Mouse (Mus musculus) hindbrain, embryonic 11.5 days (tissue): Measurements from ENCODE around the gene Tnn. TPM values are rescaled to one million over a fixed set of nuclear protein-coding genes. Genes with fewer than 3 reads are reported as not detected.

ENCODE experiments used
- ATAC-seq: fragments of 200-750 bp; cut with Nextera tagmentation; 2 replicates; pipeline ENCODE4 v1.8.0; 2017; ENCODE audit warnings: mild to moderate bottlenecking, moderate TSS enrichment, moderate library complexity; ENCODE audit not compliant: low FRiP score
- DNase-seq: peaks from one replicate; pipeline ENCODE4 v3.0.0-alpha.2; 2015; ENCODE audit warnings: low spot score
- H3K27ac ChIP-seq: fragments of 300-500 bp; sonication (generic); 2 replicates; pipeline ENCODE4 v1.5.1; 2014; ENCODE audit warnings: mild to moderate bottlenecking, low read depth, low read length
- H3K27me3 ChIP-seq: fragments of 300-500 bp; sonication (generic); 2 replicates; pipeline ENCODE4 v1.6.1; 2014; ENCODE audit warnings: mild to moderate bottlenecking, low read length, moderate library complexity, mixed read lengths; ENCODE audit not compliant: control insufficient read depth, insufficient read depth
- H3K36me3 ChIP-seq: fragments of 300-500 bp; sonication (generic); 2 replicates; pipeline ENCODE4 v1.6.1; 2014; ENCODE audit warnings: mild to moderate bottlenecking, low read length, moderate library complexity, mixed read lengths; ENCODE audit not compliant: control insufficient read depth, insufficient read depth
- H3K4me1 ChIP-seq: fragments of 300-500 bp; sonication (generic); replicated peaks from 2 replicates; pipeline ENCODE4 v1.6.1; 2014; ENCODE audit warnings: low read length, mixed read lengths; ENCODE audit not compliant: control insufficient read depth, insufficient read depth
- H3K4me2 ChIP-seq: fragments of 300-500 bp; sonication (generic); replicated peaks from 2 replicates; pipeline ENCODE4 v1.6.1; 2014; ENCODE audit warnings: mild to moderate bottlenecking, low read depth, low read length
- H3K4me3 ChIP-seq: fragments of 300-500 bp; sonication (generic); 2 replicates; pipeline ENCODE4 v1.5.1; 2014; ENCODE audit warnings: low read depth, low read length
- H3K9ac ChIP-seq: fragments of 300-500 bp; sonication (generic); 2 replicates; pipeline ENCODE4 v1.6.1; 2014; ENCODE audit warnings: low read depth, low read length
- H3K9me3 ChIP-seq: fragments of 300-500 bp; sonication (generic); 2 replicates; pipeline ENCODE4 v1.6.1; 2016; ENCODE audit warnings: low read length; ENCODE audit not compliant: control insufficient read depth
- WGBS: fragments of 180-500 bp; shearing (Covaris S2); extraction: QIAGEN DNeasy Blood & Tissue Kit; methylation state at CpG from one replicate; pipeline ENCODE4 v1.1.7; 2014; 5-methylcytosine and 5-hydroxymethylcytosine counted together
- polyA plus RNA-seq: library from polyadenylated mRNA; unstranded; fragments of >200 nt; fragmentation: Nextera tagmentation; extraction: Ambion mirVana; gene quantifications from 2 replicates; pipeline ENCODE4 v1.2.1, GENCODE M21; 2014

The Tnn gene
- polyA plus RNA-seq: 0.03 TPM in 1 of 2 replicates, not detected in the other

GRCm38 (mm10) chr1:160153480-160153879 lies at the start of gene Tnn:
Gene Tnn, minus strand, starts transcription at chr1:160153580.
- WGBS: 84% methylated on average over 8 of the region's 8 CpGs
- Histone ChIP-seq H3K9ac (no peak within 1 kb of the TSS), H3K9me3 (no peaks in the 10 kb centered on the region), H3K36me3 (no peaks in the 10 kb centered on the region), H3K4me3 (no peak within 1 kb of the TSS), H3K27ac (no peak within 1 kb of the TSS), H3K4me2 (no peak within 1 kb of the TSS), H3K27me3 (no peaks in the 10 kb centered on the region), H3K4me1 (no peaks in the 10 kb centered on the region)
- ATAC-seq: no peak
- DNase-seq: no peak

GRCm38 (mm10) chr1:160195337-160195663 lies 41.9 kb upstream of the Tnn start:
- under 1% methylated on average over 13 of the region's 13 CpGs for WGBS
- H3K27ac ChIP-seq: peak overlapping the region; percentile 61

GRCm38 (mm10) chr1:160194529-160195336 lies 41.4 kb upstream of the Tnn start, which contains the start of gene Mrps14:
Gene Mrps14, plus strand, starts transcription at chr1:160195215.
- Histone ChIP-seq H3K9me3 (no peaks in the 10 kb centered on the region), H3K27ac (peak within 1 kb of the TSS; percentile 61), H3K4me2 (peak within 1 kb of the TSS; percentile 70), H3K4me1 (no peaks in the 10 kb centered on the region), H3K27me3 (no peaks in the 10 kb centered on the region), H3K4me3 (peak within 1 kb of the TSS; percentile 80), H3K9ac (peak within 1 kb of the TSS; percentile 91), H3K36me3 (0 out of 2 replicates have a peak, but pooled peaks cover 2% of the 10 kb centered on the region)
- ATAC-seq: peak; percentile 100
- 7% methylated on average over 31 of the region's 31 CpGs for WGBS
- DNase-seq: peak; percentile 96

More at GRCm38 (mm10) chr1:160195337-160195663, 41.9 kb upstream of the Tnn start:
- no peak for ATAC-seq
- H3K4me1 ChIP-seq: no peaks in the 10 kb centered on the region
- 0 out of 2 replicates have a peak, but pooled peaks cover 2% of the 10 kb centered on the region for H3K36me3 ChIP-seq
- H3K4me2 ChIP-seq: peak overlapping the region; percentile 70
- H3K4me3 ChIP-seq: peak overlapping the region; percentile 80
- no peaks in the 10 kb centered on the region for H3K9me3 ChIP-seq
- no peaks in the 10 kb centered on the region for H3K27me3 ChIP-seq
- H3K9ac ChIP-seq: peak overlapping the region; percentile 91
- no peak for DNase-seq

- Histone ChIP-seq H3K27ac (no peak overlapping the region), H3K4me3 (no peak overlapping the region), H3K27me3 (no peaks in the 10 kb centered on the region), H3K4me1 (no peaks in the 10 kb centered on the region), H3K9me3 (no peaks in the 10 kb centered on the region), H3K4me2 (no peak overlapping the region), H3K9ac (no peak overlapping the region), H3K36me3 (no peaks in the 10 kb centered on the region)
- DNase-seq (peak; percentile 73), ATAC-seq (peak; percentile 81)
- WGBS: 25% methylated on average over 5 of the region's 5 CpGs
Measured at GRCm38 (mm10) chr1:160184506-160184905, 31.1 kb upstream of the Tnn start.

- H3K9me3 ChIP-seq: no peaks in the 10 kb centered on the region
- no peaks in the 10 kb centered on the region for H3K36me3 ChIP-seq
- no peaks in the 10 kb centered on the region for H3K4me1 ChIP-seq
- no peak overlapping the region for H3K4me3 ChIP-seq
- WGBS: 82% methylated on average over 4 of the region's 4 CpGs
- H3K27me3 ChIP-seq: no peaks in the 10 kb centered on the region
- ATAC-seq (no peak), DNase-seq (no peak)
- no peak overlapping the region for H3K4me2 ChIP-seq
- H3K9ac ChIP-seq: no peak overlapping the region
- H3K27ac ChIP-seq: no peak overlapping the region
Measured at GRCm38 (mm10) chr1:160181216-160181615, 27.8 kb upstream of the Tnn start.

GRCm38 (mm10) chr1:160176903-160177302 lies 23.5 kb upstream of the Tnn start:
- H3K4me1 ChIP-seq: no peaks in the 10 kb centered on the region
- H3K9ac ChIP-seq: no peak overlapping the region
- no peak for DNase-seq
- H3K4me3 ChIP-seq: no peak overlapping the region
- no peak for ATAC-seq
- no peaks in the 10 kb centered on the region for H3K36me3 ChIP-seq
- H3K27me3 ChIP-seq: no peaks in the 10 kb centered on the region
- WGBS: 68% methylated on average over 8 of the region's 8 CpGs
- no peak overlapping the region for H3K27ac ChIP-seq
- no peaks in the 10 kb centered on the region for H3K9me3 ChIP-seq
- no peak overlapping the region for H3K4me2 ChIP-seq

GRCm38 (mm10) chr1:160166600-160166999 lies 13.2 kb upstream of the Tnn start:
- no peaks in the 10 kb centered on the region for H3K4me1 ChIP-seq
- H3K4me2 ChIP-seq: no peak overlapping the region
- H3K4me3 ChIP-seq: no peak overlapping the region
- H3K36me3 ChIP-seq: no peaks in the 10 kb centered on the region
- WGBS: 65% methylated on average over 3 of the region's 5 CpGs
- no peaks in the 10 kb centered on the region for H3K9me3 ChIP-seq
- H3K27ac ChIP-seq: no peak overlapping the region
- no peak for ATAC-seq
- DNase-seq: no peak
- H3K9ac ChIP-seq: no peak overlapping the region
- H3K27me3 ChIP-seq: no peaks in the 10 kb centered on the region

- no peak overlapping the region for H3K9ac ChIP-seq
- H3K4me3 ChIP-seq: no peak overlapping the region
- no peaks in the 10 kb centered on the region for H3K36me3 ChIP-seq
- H3K9me3 ChIP-seq: no peaks in the 10 kb centered on the region
- no peak overlapping the region for H3K4me2 ChIP-seq
- no peaks in the 10 kb centered on the region for H3K27me3 ChIP-seq
- ATAC-seq (no peak), DNase-seq (no peak)
- no peaks in the 10 kb centered on the region for H3K4me1 ChIP-seq
- 96% methylated on average over 2 of the region's 2 CpGs for WGBS
- H3K27ac ChIP-seq: no peak overlapping the region
Measured at GRCm38 (mm10) chr1:160158190-160158589, 4.8 kb upstream of the Tnn start.

GRCm38 (mm10) chr1:160150726-160151125 lies 2.7 kb downstream of the Tnn start:
- Histone ChIP-seq H3K9ac (no peak overlapping the region), H3K9me3 (no peaks in the 10 kb centered on the region), H3K36me3 (no peaks in the 10 kb centered on the region), H3K4me2 (no peak overlapping the region), H3K4me1 (no peaks in the 10 kb centered on the region), H3K4me3 (no peak overlapping the region), H3K27ac (no peak overlapping the region), H3K27me3 (no peaks in the 10 kb centered on the region)
- DNase-seq: no peak
- no peak for ATAC-seq
- WGBS: 75% methylated on average over 3 of the region's 3 CpGs
